Mouse (Mus musculus): ENCODE measurements around the gene Grk5.

DNA sequence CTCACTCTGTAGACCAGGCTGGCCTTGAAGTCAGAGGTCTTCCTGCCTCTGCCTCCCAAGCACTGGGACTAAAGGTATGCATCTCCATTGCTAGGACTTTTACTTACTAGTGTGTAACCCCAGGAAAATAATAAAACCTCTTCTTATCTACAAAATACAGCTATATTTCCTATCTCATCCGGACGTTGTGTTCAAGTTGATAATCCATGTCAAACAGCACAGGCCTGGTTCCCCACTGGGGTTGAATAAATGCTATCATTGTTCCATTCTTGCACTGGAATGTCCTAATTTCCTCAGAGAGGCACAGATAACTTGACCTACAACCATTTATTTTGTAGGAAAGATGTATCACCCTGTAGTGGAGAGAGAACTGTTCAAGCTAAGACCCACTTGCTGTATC, 1.9 kb upstream of the Grk5 start:
- TF ChIP-seq POLR2A (IDR thresholded peaks at IDR 0.05; ENCODE audit: insufficient read depth, low read length) = no peak
- no peak for TF ChIP-seq CTCF (IDR thresholded peaks at IDR 0.05; ENCODE audit: low read depth, low read length)
